Mouse (Mus musculus) neural tube, embryonic 12.5 days (tissue): Measurements from ENCODE around the gene Gng12. TPM values are rescaled to one million over a fixed set of nuclear protein-coding genes. Genes with fewer than 3 reads are reported as not detected.

Experiments used
- ATAC-seq: fragments of 200-750 bp; cut with Nextera tagmentation; 2 replicates; pipeline ENCODE4 v1.8.0; 2017; ENCODE audit warnings: low read depth, mild to moderate bottlenecking, moderate TSS enrichment, moderate library complexity; ENCODE audit not compliant: low FRiP score
- H3K27ac ChIP-seq: fragments of 300-500 bp; sonication (generic); 2 replicates; pipeline ENCODE4 v1.5.1; 2016
- H3K27me3 ChIP-seq: fragments of 300-500 bp; sonication (generic); replicated peaks from 2 replicates; pipeline ENCODE4 v1.6.1; 2016; ENCODE audit warnings: mild to moderate bottlenecking
- H3K36me3 ChIP-seq: fragments of 300-500 bp; sonication (generic); 2 replicates; pipeline ENCODE4 v1.6.1; 2016; ENCODE audit warnings: mild to moderate bottlenecking
- H3K4me1 ChIP-seq: fragments of 300-500 bp; sonication (generic); 2 replicates; pipeline ENCODE4 v1.6.1; 2016
- H3K4me2 ChIP-seq: fragments of 300-500 bp; sonication (generic); replicated peaks from 2 replicates; pipeline ENCODE4 v1.6.1; 2016; ENCODE audit warnings: mild to moderate bottlenecking
- H3K4me3 ChIP-seq: fragments of 300-500 bp; sonication (generic); 2 replicates; pipeline ENCODE4 v1.5.1; 2016
- H3K9ac ChIP-seq: fragments of 300-500 bp; sonication (generic); 2 replicates; pipeline ENCODE4 v1.6.1; 2016; ENCODE audit warnings: mild to moderate bottlenecking
- H3K9me3 ChIP-seq: fragments of 300-500 bp; sonication (generic); 2 replicates; pipeline ENCODE4 v1.6.1; 2016; ENCODE audit warnings: mild to moderate bottlenecking
- WGBS: fragments of 180-500 bp; shearing (Covaris S2); methylation state at CpG from one replicate; pipeline ENCODE4 v1.1.7; 2016; 5-methylcytosine and 5-hydroxymethylcytosine counted together
- polyA plus RNA-seq: library from polyadenylated mRNA; unstranded; fragments of >200 nt; fragmentation: Nextera tagmentation; extraction: Ambion mirVana; gene quantifications from 2 replicates; pipeline ENCODE4 v1.2.1, GENCODE M21; 2016

Gng12 gene
- polyA plus RNA-seq, 1 experiment from 2014 or later = 41.8 TPM

GRCm38 (mm10) chr6:67035388-67036299 is 139.4 kb downstream of the Gng12 start:
- peak overlapping the region; percentile 71 for H3K4me2 ChIP-seq
- H3K4me1 ChIP-seq = peaks cover 22% of the 10 kb centered on the region
- H3K4me3 ChIP-seq = peak overlapping the region; percentile 71
- no peak for ATAC-seq
- H3K27ac ChIP-seq = no peak overlapping the region
- no peaks in the 10 kb centered on the region for H3K27me3 ChIP-seq
- H3K9me3 ChIP-seq = no peaks in the 10 kb centered on the region
- 10% methylated on average over 19 of the region's 19 CpGs for WGBS
- H3K36me3 ChIP-seq = no peaks in the 10 kb centered on the region
- H3K9ac ChIP-seq = peak overlapping the region; percentile 77; the same call in 1 of the 2 replicates

- H3K4me3 ChIP-seq = peak overlapping the region; percentile 71
- no peaks in the 10 kb centered on the region for H3K27me3 ChIP-seq
- ATAC-seq = peak; percentile 84
- H3K9ac ChIP-seq = peak overlapping the region; percentile 77
- under 1% methylated on average over 29 of the region's 29 CpGs for WGBS
- H3K36me3 ChIP-seq = no peaks in the 10 kb centered on the region
- peak overlapping the region; percentile 71 for H3K4me2 ChIP-seq
- H3K27ac ChIP-seq = peak overlapping the region; percentile 89
- H3K9me3 ChIP-seq = no peaks in the 10 kb centered on the region
- H3K4me1 ChIP-seq = peaks cover 17% of the 10 kb centered on the region
Observed at GRCm38 (mm10) chr6:67036356-67036811, 140.2 kb downstream of the Gng12 start.

- peak within 1 kb of the TSS; percentile 71 for H3K4me3 ChIP-seq
- H3K27me3 ChIP-seq = no peaks in the 10 kb centered on the region
- peak within 1 kb of the TSS; percentile 71 for H3K4me2 ChIP-seq
- H3K4me1 ChIP-seq = peaks cover 17% of the 10 kb centered on the region
- no peaks in the 10 kb centered on the region for H3K36me3 ChIP-seq
- ATAC-seq = peak; percentile 98
- under 1% methylated on average over 69 of the region's 69 CpGs for WGBS
- peak within 1 kb of the TSS; percentile 77 for H3K9ac ChIP-seq
- H3K27ac ChIP-seq = peak within 1 kb of the TSS; percentile 89
- no peaks in the 10 kb centered on the region for H3K9me3 ChIP-seq
Observed at GRCm38 (mm10) chr6:67036837-67037628, 140.8 kb downstream of the Gng12 start, which contains the start of gene Gadd45a. Gadd45a (minus strand) TSS chr6:67037457.

- Histone ChIP-seq H3K27ac (no peak overlapping the region), H3K36me3 (no peaks in the 10 kb centered on the region), H3K4me2 (no peak overlapping the region), H3K9ac (no peak overlapping the region), H3K9me3 (no peaks in the 10 kb centered on the region), H3K4me1 (peaks cover 17% of the 10 kb centered on the region), H3K4me3 (no peak overlapping the region), H3K27me3 (no peaks in the 10 kb centered on the region)
- no peak for ATAC-seq
- 98% methylated on average over 2 of the region's 3 CpGs for WGBS
Observed at GRCm38 (mm10) chr6:67038964-67039363, 142.8 kb downstream of the Gng12 start.

- Histone ChIP-seq H3K27ac (no peak overlapping the region), H3K36me3 (no peaks in the 10 kb centered on the region), H3K4me3 (no peak overlapping the region), H3K9ac (no peak overlapping the region), H3K4me1 (peaks cover 1% of the 10 kb centered on the region; the same call in 1 of the 2 replicates), H3K9me3 (no peaks in the 10 kb centered on the region), H3K27me3 (no peaks in the 10 kb centered on the region), H3K4me2 (no peak overlapping the region)
- 67% methylated on average over 4 of the region's 4 CpGs for WGBS
- no peak for ATAC-seq
Observed at GRCm38 (mm10) chr6:67040904-67041410, 144.8 kb downstream of the Gng12 start.

DNA sequence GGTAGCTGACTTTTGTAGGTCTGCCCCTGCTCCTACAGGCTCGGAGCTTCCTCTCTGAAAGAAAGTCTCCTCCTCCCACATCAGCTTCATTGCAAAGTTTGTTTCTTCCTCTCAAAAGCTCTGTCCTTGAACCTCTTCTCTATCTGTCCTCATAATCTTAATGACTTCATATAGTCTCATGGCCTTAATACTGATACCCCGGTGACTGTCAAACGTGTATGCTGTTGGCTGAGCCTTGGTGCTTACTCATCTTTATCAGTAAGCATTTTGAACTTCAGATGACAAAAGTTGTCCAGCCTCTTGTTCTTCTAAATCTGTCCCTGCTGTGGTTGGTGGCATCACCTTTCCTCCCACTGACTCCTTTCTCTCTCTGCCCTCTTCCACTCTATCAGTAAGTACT is 149.2 kb downstream of the Gng12 start:
- no peak overlapping the region for H3K4me2 ChIP-seq
- ATAC-seq = no peak
- H3K9me3 ChIP-seq = no peaks in the 10 kb centered on the region
- peaks cover 7% of the 10 kb centered on the region; the same call in 1 of the 2 replicates for H3K4me1 ChIP-seq
- H3K9ac ChIP-seq = no peak overlapping the region
- 94% methylated on average over 3 of the region's 3 CpGs for WGBS
- no peaks in the 10 kb centered on the region for H3K27me3 ChIP-seq
- H3K4me3 ChIP-seq = no peak overlapping the region
- H3K36me3 ChIP-seq = no peaks in the 10 kb centered on the region
- H3K27ac ChIP-seq = no peak overlapping the region

GRCm38 (mm10) chr6:67046937-67047336 is 150.7 kb downstream of the Gng12 start:
- H3K27me3 ChIP-seq = no peaks in the 10 kb centered on the region
- no peak overlapping the region for H3K27ac ChIP-seq
- H3K4me3 ChIP-seq = no peak overlapping the region
- no peak overlapping the region for H3K9ac ChIP-seq
- H3K36me3 ChIP-seq = no peaks in the 10 kb centered on the region
- WGBS = 81% methylated on average over 3 of the region's 3 CpGs
- no peak overlapping the region for H3K4me2 ChIP-seq
- ATAC-seq = no peak
- H3K9me3 ChIP-seq = no peaks in the 10 kb centered on the region
- H3K4me1 ChIP-seq = peaks cover 7% of the 10 kb centered on the region; the same call in 1 of the 2 replicates

GRCm38 (mm10) chr6:67048052-67048691 is 152.0 kb downstream of the Gng12 start:
- Histone ChIP-seq H3K9me3 (no peaks in the 10 kb centered on the region), H3K27me3 (no peaks in the 10 kb centered on the region), H3K4me3 (no peak overlapping the region), H3K36me3 (no peaks in the 10 kb centered on the region), H3K4me2 (no peak overlapping the region), H3K4me1 (peaks cover 7% of the 10 kb centered on the region; the same call in 1 of the 2 replicates), H3K27ac (no peak overlapping the region), H3K9ac (no peak overlapping the region)
- no peak for ATAC-seq
- WGBS = 79% methylated on average over 3 of the region's 3 CpGs

DNA sequence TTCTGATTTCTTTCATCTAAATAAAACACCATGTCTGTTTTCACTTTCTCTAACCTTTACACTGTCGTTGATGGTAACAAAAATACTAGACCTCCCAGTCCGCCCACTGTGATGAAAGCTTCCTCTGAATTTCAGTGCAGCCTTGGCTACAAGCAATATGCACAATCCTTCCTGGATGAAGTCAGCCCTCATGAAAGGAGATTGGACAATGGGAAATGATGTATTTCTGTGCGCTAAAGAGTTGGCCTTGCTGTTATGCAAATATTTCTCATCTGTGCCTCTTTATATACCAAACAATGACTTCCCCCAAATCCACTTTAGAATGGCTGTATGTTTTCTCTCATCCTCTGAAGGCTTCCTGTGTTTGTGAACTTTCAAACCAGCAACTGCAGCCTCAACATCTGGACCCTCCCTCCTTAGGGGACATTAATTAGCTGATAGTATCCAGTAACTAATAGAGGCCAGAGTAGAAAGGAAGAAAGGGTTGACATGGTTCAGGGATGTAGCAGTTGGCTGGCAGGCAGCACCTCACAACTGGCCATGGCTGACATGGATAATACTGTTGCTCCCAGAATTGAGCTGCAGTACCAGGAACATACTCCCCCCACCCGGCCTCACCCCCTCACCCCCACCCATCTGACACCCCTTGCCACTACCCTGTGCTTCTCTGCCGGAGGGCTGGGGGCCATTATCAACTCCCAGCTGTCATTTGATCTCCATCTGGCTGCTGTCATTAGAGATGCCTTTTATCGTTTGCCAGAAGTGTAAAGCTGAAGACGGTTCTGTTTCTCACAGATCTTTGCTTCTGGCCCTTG is 152.9 kb downstream of the Gng12 start:
- Histone ChIP-seq H3K9me3 (no peaks in the 10 kb centered on the region), H3K4me3 (no peak overlapping the region), H3K36me3 (no peaks in the 10 kb centered on the region), H3K27ac (no peak overlapping the region), H3K4me1 (peaks cover 7% of the 10 kb centered on the region; the same call in 1 of the 2 replicates), H3K4me2 (no peak overlapping the region), H3K9ac (no peak overlapping the region), H3K27me3 (no peaks in the 10 kb centered on the region)
- peak; percentile 73; the same call in 1 of the 2 replicates for ATAC-seq
- 42% methylated on average over 7 of the region's 7 CpGs for WGBS

GRCm38 (mm10) chr6:67049695-67050038 is 153.5 kb downstream of the Gng12 start:
- H3K27me3 ChIP-seq = no peaks in the 10 kb centered on the region
- H3K4me3 ChIP-seq = no peak overlapping the region
- no peak for ATAC-seq
- no peak overlapping the region for H3K4me2 ChIP-seq
- no peak overlapping the region for H3K9ac ChIP-seq
- H3K36me3 ChIP-seq = no peaks in the 10 kb centered on the region
- no peaks in the 10 kb centered on the region for H3K9me3 ChIP-seq
- WGBS = 53% methylated on average over 2 of the region's 2 CpGs
- H3K27ac ChIP-seq = no peak overlapping the region
- peaks cover 7% of the 10 kb centered on the region; the same call in 1 of the 2 replicates for H3K4me1 ChIP-seq

DNA sequence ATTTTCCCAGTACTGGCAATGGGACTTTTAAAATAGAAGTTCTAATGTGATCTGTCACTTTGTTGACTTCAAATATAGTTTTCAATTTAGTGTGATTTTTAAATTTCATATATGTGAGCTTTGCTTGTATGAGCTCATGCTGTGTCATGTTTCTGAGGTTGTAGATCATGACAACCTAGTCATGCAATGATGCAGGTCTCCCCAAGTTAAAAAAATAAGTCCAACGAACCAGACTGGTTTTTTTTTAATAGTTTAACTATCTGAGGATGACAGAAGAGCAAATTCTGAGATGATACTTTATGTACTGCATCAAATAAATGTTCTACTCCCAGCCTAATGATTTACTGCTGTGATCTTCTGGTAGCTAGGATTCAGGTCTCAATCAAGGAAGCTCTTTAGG is 153.9 kb downstream of the Gng12 start:
- H3K27ac ChIP-seq = no peak overlapping the region
- no peak for ATAC-seq
- no peak overlapping the region for H3K4me3 ChIP-seq
- WGBS = 69% methylated on average over 1 of the region's 1 CpGs
- no peak overlapping the region for H3K9ac ChIP-seq
- H3K4me1 ChIP-seq = peaks cover 7% of the 10 kb centered on the region; the same call in 1 of the 2 replicates
- H3K27me3 ChIP-seq = no peaks in the 10 kb centered on the region
- no peak overlapping the region for H3K4me2 ChIP-seq
- no peaks in the 10 kb centered on the region for H3K36me3 ChIP-seq
- H3K9me3 ChIP-seq = no peaks in the 10 kb centered on the region
